Mouse (Mus musculus) kidney, adult 2 months (tissue): ENCODE results near the gene Ube2b.

ENCODE experiments used
- CTCF ChIP-seq: fragments of 200-500 bp; conservative IDR thresholded peaks from 2 replicates; pipeline ENCODE4 v1.5.1; 2011; ENCODE audit warnings: low read depth, mild to moderate bottlenecking, control low read depth, low read length, moderate library complexity, mixed read lengths; ENCODE audit not compliant: insufficient read depth, insufficient read length
- POLR2A ChIP-seq: fragments of 200-500 bp; IDR thresholded peaks from one replicate; pipeline ENCODE4 v1.6.1; 2011; ENCODE audit warnings: low read depth, low read length, control low read depth

DNA sequence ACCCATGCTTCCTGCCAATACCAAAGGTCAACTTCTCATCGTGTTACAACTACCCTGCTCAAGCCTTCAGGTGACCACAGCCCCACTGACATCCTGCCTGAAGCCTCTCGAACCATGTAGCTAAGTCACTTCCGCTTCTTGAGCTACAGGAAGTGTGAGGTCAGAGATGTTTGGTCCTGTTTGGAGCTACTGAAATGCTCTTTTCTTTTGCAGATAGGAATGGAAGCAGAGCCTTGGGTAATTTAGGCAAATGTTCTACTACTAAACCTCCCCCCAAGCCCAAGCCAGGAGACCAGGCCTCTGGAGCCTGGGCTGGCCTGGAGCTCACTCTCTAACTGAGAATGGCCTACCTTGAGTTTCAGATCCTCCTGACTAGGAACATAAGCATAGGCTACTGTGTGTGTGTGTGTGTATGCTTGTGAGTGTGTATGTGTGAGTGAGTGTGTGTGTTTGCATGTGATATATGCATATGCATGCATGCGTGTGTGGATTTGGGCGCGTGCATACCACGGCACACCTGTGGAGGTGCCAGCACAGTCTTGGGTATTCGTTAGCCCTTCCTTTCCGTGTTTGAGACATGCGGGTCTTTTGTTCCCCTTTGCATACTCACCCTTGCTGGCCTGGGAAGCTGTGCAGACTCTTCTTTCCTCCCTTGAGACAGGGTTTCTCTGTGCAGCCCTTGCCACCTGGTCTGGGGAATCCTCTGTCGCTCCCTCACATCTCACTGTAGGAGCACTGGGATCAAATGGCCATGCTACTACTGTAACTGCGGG is 61.6 kb downstream of the Ube2b start:
- TF ChIP-seq CTCF (no peak), POLR2A (no peak)
